Mouse (Mus musculus): ENCODE data around the gene Gm45015. TPM values are rescaled to one million over a fixed set of nuclear protein-coding genes. Genes with fewer than 3 reads are reported as not detected.

Gm45015 gene
- total and polyA plus RNA-seq, 3 experiments = not detected

DNA sequence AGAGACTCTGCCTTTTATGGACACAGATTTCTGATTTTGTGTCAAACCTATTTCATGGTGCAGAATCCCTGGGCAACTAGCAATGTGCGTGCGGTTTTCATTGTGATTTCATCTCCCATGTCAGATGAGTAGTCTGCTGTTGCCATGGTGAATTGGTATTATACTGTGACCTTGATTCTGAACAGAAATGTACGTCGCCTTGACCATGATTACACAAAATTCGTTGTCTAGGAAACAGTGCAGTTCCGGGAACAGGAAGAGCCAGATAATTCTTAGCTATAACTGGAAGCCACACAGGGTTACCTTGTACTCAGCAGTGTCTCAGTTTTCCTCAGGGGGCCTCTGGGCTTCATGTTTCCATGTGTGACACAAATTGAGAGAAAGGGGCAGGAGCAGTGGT, 47.8 kb upstream of the Gm45015 start:
- H3K79me2 ChIP-seq (replicated peaks; ENCODE audit: control insufficient read depth, extremely low read depth, insufficient read depth, poor library complexity, severe bottlenecking) = no peaks in the 10 kb centered on the region
- H3K27ac ChIP-seq (ENCODE audit: insufficient read depth, low read depth) = no peak overlapping the region
- H3K36me3 ChIP-seq (replicated peaks in 1 of 2; ENCODE audit: control insufficient read depth in 1 of 2, insufficient read depth in 1 of 2, low read length in 1 of 2) = no peaks in the 10 kb centered on the region
- no peaks in the 10 kb centered on the region for H3K27me3 ChIP-seq (replicated peaks)
- TF ChIP-seq USF2 (conservative IDR thresholded peaks at IDR 0.05; ENCODE audit: low read depth, low read length) = no peak
- no peak for TF ChIP-seq MAFK (IDR thresholded peaks at IDR 0.05; ENCODE audit: insufficient replicate concordance, low read length)
- TF ChIP-seq GABPA (IDR thresholded peaks at IDR 0.05; ENCODE audit: insufficient replicate concordance, low read depth, low read length) = no peak
- TF ChIP-seq MEF2A (IDR thresholded peaks at IDR 0.05; ENCODE audit: borderline replicate concordance, low read depth, low read length) = no peak
- no peak for TF ChIP-seq ZKSCAN1 (IDR thresholded peaks at IDR 0.05; ENCODE audit: borderline replicate concordance, low read depth, low read length)
- in situ Hi-C loops (cut with MboI; ENCODE audit: low pct_ligation_motif_present, low pct_unique_long_range_greater_than_20kb, low sequenced_read_pairs) = no loop called here
- no peak overlapping the region for H3K9ac ChIP-seq (ENCODE audit: insufficient read depth, low read depth)
- dilution Hi-C loops (cut with MboI; ENCODE audit: extremely low pct_ligation_motif_present, extremely low pct_unique_long_range_greater_than_20kb, low sequenced_read_pairs) = no loop called here
- no peak overlapping the region for H3K4me2 ChIP-seq (ENCODE audit: insufficient read depth, low read depth, poor library complexity, severe bottlenecking)
- H3K4me3 ChIP-seq (replicated peaks in 1 of 3; ENCODE audit: low read depth in 2 of 3, low read length in 2 of 3, poor library complexity in 1 of 3) = no peak overlapping the region
- H3K9me3 ChIP-seq (replicated peaks; ENCODE audit: low read length) = no peaks in the 10 kb centered on the region
- no peaks in the 10 kb centered on the region for H3K4me1 ChIP-seq (ENCODE audit: control insufficient read depth in 1 of 2, insufficient read depth in 2 of 2)
- DNase-seq (ENCODE audit: extremely low read depth) = no peak

GRCm38 (mm10) chrX:73363291-73363690, 26.7 kb upstream of the Gm45015 start:
- H3K27me3 ChIP-seq (replicated peaks) = no peaks in the 10 kb centered on the region
- TF ChIP-seq MAX (IDR thresholded peaks at IDR 0.05; ENCODE audit: low read length) (no peak), USF1 (IDR thresholded peaks at IDR 0.05; ENCODE audit: low read depth, low read length) (no peak), POLR2A (IDR thresholded peaks at IDR 0.05; ENCODE audit: low read depth, low read length) (no peak), EP300 (IDR thresholded peaks at IDR 0.05; ENCODE audit: low read length) (no peak), CTCF (conservative IDR thresholded peaks at IDR 0.05 in 1 of 2, IDR thresholded peaks at IDR 0.05 in 1 of 2; ENCODE audit: low read depth in 2 of 2, low read length in 2 of 2) (no peak), ZNF384 (IDR thresholded peaks at IDR 0.05; ENCODE audit: low read depth, low read length) (no peak), RCOR1 (conservative IDR thresholded peaks at IDR 0.05; ENCODE audit: low read depth, low read length) (no peak), ZKSCAN1 (IDR thresholded peaks at IDR 0.05; ENCODE audit: borderline replicate concordance, low read depth, low read length) (no peak), ZMIZ1 (IDR thresholded peaks at IDR 0.05; ENCODE audit: low read depth, low read length) (no peak), NELFE (IDR thresholded peaks at IDR 0.05; ENCODE audit: low read depth, low read length) (no peak), ELF1 (IDR thresholded peaks at IDR 0.05; ENCODE audit: low read depth, low read length) (no peak), USF2 (conservative IDR thresholded peaks at IDR 0.05; ENCODE audit: low read depth, low read length) (no peak), NRF1 (IDR thresholded peaks at IDR 0.05; ENCODE audit: low read depth, low read length) (no peak), HCFC1 (IDR thresholded peaks at IDR 0.05; ENCODE audit: low read depth, low read length) (no peak), MYC (IDR thresholded peaks at IDR 0.05; ENCODE audit: low read depth, low read length) (no peak), ZC3H11A (IDR thresholded peaks at IDR 0.05; ENCODE audit: low read depth, low read length) (no peak), JUN (IDR thresholded peaks at IDR 0.05; ENCODE audit: insufficient read depth, low read depth, low read length) (no peak), E2F4 (IDR thresholded peaks at IDR 0.05; ENCODE audit: insufficient replicate concordance, low read depth, low read length) (no peak), POLR2AphosphoS2 (IDR thresholded peaks at IDR 0.05; ENCODE audit: low read depth, low read length) (no peak), SIN3A (IDR thresholded peaks at IDR 0.05; ENCODE audit: low read length) (no peak)
- no peak for DNase-seq (ENCODE audit: extremely low read depth)
- H3K9me3 ChIP-seq (replicated peaks; ENCODE audit: low read length) = no peaks in the 10 kb centered on the region
- H3K4me1 ChIP-seq (ENCODE audit: control insufficient read depth in 1 of 2, insufficient read depth in 2 of 2) = peaks cover 0 to under 1% of the 10 kb centered on the region in 2 experiments; a peak in 2 of 4 replicates
- H3K36me3 ChIP-seq (replicated peaks in 1 of 2; ENCODE audit: control insufficient read depth in 1 of 2, insufficient read depth in 1 of 2, low read length in 1 of 2) = peaks cover 3 to 22% of the 10 kb centered on the region in 2 experiments
- no peak overlapping the region for H3K27ac ChIP-seq (ENCODE audit: insufficient read depth, low read depth)
- H3K9ac ChIP-seq (ENCODE audit: insufficient read depth, low read depth) = no peak overlapping the region
- H3K79me2 ChIP-seq (replicated peaks; ENCODE audit: control insufficient read depth, extremely low read depth, insufficient read depth, poor library complexity, severe bottlenecking) = no peaks in the 10 kb centered on the region
- in situ Hi-C loops (cut with MboI; ENCODE audit: low pct_ligation_motif_present, low pct_unique_long_range_greater_than_20kb, low sequenced_read_pairs) (no loop called here), dilution Hi-C loops (cut with MboI; ENCODE audit: extremely low pct_ligation_motif_present, extremely low pct_unique_long_range_greater_than_20kb, low sequenced_read_pairs) (no loop called here)
- no peak overlapping the region for H3K4me3 ChIP-seq (replicated peaks in 1 of 3; ENCODE audit: low read depth in 2 of 3, low read length in 2 of 3, poor library complexity in 1 of 3)
- no peak overlapping the region for H3K4me2 ChIP-seq (ENCODE audit: insufficient read depth, low read depth, poor library complexity, severe bottlenecking)

All from CH12.LX (cell line).